Mouse (Mus musculus) testis, postnatal 14 days (tissue): ENCODE measurements around the gene Irx6.

Source experiments
- DNase-seq: peaks from one replicate; pipeline ENCODE4 v3.0.0; 2021; ENCODE audit warnings: low spot score

Irx6 gene

DNA sequence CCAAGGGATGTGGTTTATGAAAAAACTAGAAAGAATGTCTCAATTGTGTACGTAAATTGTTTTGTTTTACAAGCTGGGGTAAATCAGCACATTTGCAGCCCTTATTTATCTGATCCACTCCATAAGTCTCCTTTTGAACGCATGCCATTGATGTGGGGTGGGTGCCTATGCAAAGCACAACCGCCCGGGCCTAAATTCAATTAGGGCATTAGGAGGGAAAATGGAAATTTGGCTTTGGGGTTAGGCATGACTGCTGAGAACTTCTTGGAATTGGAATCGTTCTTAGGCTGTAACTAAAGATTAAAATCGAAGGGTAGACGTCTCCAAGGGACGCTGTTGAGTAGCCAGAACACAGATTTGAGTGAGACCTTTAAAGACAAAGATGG, 47.8 kb downstream of the Irx6 start:
- no peak for DNase-seq

DNA sequence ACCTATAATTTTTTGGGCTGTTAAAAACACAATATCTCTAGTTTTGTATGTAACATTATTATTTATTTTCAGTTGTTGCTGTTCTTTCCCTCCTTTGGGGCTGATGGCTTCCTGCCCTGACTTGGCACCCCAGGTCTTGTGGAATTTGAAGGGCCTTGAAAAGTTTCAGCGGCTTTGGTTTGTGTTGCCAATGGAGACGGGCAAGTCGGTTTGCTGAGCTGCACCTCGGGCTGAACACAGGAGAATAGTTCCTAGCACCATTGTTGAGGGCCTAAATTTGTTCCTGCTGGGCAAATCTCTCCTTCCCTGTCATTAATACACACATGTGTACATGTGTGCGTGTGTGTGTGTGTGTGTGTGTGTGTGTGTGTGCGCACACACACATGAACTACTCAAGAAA, 49.2 kb downstream of the Irx6 start:
- no peak for DNase-seq

DNA sequence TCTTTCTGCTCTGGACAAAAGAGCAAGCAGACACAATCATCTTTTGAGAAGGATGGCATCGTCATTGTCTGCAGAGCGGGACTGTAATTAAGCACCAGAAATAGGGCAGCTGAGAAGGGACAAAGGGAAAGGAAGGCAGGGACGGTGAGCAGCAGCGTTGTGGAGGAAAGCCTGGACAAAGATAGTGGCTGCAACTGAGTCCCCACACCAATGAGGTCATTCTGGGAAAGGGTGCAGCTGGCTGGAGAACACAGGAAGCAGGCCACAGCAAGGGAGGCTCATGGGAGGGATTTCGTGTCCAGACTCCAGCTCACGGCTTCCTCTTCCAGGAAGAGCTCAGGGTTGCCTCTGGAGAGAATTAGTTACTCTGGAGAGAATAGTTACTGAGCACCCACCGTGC, 49.9 kb downstream of the Irx6 start:
- DNase-seq = no peak

DNA sequence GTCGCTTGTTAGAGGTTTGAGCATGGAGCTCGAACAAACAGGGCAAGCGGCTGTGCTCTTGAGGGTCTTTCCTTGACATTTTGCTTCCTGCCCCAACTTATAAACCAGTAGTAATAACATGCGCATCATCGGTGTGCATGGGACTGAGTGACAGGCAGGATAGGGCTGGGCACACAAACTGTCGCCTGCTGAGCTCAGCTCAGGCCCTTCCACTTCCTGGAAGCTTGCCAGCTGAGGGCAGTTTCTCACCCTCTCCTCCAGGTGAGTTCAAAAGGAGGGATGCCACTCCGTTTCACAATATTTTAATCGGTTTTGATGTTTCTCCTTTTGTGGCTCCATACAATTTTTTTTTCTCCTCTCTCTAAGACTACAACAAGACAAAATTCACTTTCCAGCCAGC, 50.3 kb downstream of the Irx6 start:
- no peak for DNase-seq
